Mouse (Mus musculus): ENCODE measurements around the gene Rho. TPM values are rescaled to one million over a fixed set of nuclear protein-coding genes. Genes with fewer than 3 reads are reported as not detected.

Gene Rho
- polyA plus RNA-seq, 1 experiment from 2014 or later, result 1.1 TPM

DNA sequence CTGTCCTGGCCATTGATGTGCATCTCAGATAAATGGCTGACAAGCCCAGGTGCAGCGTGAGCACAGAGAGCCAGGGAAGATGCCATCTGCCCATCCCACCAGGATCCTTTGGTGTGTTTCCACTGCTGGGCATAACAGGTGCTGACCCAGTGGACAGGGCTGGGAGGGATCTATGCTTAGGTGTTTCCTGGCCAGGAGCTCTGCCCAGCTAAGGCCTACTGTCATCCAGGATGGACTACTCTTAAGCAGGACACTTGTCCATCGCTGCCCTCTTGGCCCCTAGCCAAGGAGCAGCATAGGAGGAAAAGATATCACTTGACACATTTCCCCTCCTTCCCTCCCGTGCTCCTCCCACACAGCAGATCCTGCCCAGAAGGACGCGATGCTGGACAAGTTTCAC is 14.9 kb upstream of the Rho start:
- Histone ChIP-seq H3K27ac (no peak overlapping the region), H3K36me3 (peaks cover 7% of the 10 kb centered on the region), H3K4me3 (no peak overlapping the region), H3K4me2 (replicated peaks) (no peak overlapping the region), H3K9me3 (no peaks in the 10 kb centered on the region), H3K27me3 (replicated peaks) (no peaks in the 10 kb centered on the region), H3K9ac (no peak overlapping the region), H3K4me1 (0 out of 2 replicates have a peak, but pooled peaks cover 4% of the 10 kb centered on the region)
- ATAC-seq (ENCODE audit: low FRiP score, low read depth), result no peak
- WGBS, result 90% methylated on average over 5 of the region's 5 CpGs

DNA sequence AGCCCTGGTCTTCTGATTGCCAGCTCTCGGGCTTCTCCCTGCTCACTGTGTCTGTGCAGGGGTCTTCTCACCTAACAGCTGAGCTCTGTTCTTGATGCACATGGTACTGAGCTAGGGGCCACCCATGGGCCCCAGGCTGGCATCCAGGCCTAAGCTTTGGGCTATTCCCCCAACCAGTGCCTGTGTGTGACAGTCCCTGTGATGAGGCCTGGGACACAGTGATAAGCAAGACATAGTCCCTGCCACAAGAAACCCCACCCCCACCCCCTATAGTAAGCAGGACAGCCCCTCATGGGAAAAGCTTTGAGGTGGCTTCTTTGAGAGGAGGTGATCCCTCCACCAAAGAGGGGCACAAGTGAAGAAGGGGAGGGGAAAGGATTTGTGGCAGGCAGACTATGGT is 12.9 kb upstream of the Rho start:
- no peak overlapping the region for H3K4me2 ChIP-seq (replicated peaks)
- no peak overlapping the region for H3K4me3 ChIP-seq
- H3K4me1 ChIP-seq, result 0 out of 2 replicates have a peak, but pooled peaks cover 4% of the 10 kb centered on the region
- no peak overlapping the region for H3K9ac ChIP-seq
- 83% methylated on average over 1 of the region's 1 CpGs for WGBS
- H3K27ac ChIP-seq, result no peak overlapping the region
- H3K9me3 ChIP-seq, result no peaks in the 10 kb centered on the region
- H3K36me3 ChIP-seq, result peaks cover 7% of the 10 kb centered on the region
- no peak for ATAC-seq (ENCODE audit: low FRiP score, low read depth)
- H3K27me3 ChIP-seq (replicated peaks), result no peaks in the 10 kb centered on the region

DNA sequence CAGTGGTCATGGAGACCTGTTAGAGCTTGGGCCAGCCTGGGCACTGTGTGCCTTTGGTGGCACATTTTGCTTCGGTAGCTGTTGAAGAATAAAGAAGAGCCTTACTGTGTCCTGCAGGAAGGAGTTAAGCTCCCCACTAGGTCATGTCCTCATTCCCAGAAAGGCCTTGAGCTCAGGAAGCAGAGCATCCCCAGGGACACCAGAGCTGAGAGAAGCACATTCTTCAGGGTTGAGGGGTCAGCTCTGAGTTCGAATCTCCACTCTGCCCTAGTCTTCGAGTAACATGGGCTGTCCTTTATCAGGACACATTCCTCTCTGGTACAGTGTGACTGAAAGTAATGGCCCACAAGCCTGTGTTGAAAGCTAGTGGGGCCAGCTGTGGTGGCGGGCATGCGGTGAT is 11.7 kb upstream of the Rho start:
- Histone ChIP-seq H3K4me2 (replicated peaks) (no peak overlapping the region), H3K9me3 (no peaks in the 10 kb centered on the region), H3K9ac (no peak overlapping the region), H3K4me3 (no peak overlapping the region), H3K4me1 (0 out of 2 replicates have a peak, but pooled peaks cover 4% of the 10 kb centered on the region), H3K27ac (no peak overlapping the region), H3K27me3 (replicated peaks) (no peaks in the 10 kb centered on the region), H3K36me3 (peaks cover 7% of the 10 kb centered on the region)
- ATAC-seq (ENCODE audit: low FRiP score, low read depth), result no peak
- 94% methylated on average over 5 of the region's 5 CpGs for WGBS

DNA sequence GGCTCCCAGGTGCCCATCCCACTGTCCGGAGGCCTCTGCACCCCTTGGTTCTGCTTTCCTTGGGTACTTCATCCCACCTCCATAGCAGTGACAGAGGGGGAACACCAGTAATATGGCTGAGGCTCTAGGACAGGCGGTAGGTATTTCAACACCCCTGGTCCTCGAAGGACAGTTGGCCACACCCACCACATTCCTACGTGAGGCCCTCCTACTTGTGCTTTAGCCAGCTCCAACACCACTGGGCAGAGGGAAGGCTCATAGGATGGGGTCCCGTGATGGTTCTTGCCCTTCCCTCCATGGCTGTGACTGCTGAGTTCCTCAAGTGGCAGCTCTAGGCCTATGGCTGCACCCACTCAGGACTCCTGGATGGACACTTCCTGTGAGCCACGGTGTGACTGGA is 6.7 kb upstream of the Rho start:
- Histone ChIP-seq H3K27ac (no peak overlapping the region), H3K9me3 (no peaks in the 10 kb centered on the region), H3K36me3 (no peaks in the 10 kb centered on the region), H3K4me3 (no peak overlapping the region), H3K27me3 (replicated peaks) (no peaks in the 10 kb centered on the region), H3K9ac (no peak overlapping the region), H3K4me1 (peaks cover 10% of the 10 kb centered on the region; the same call in 1 of the 2 replicates), H3K4me2 (replicated peaks) (no peak overlapping the region)
- 47% methylated on average over 6 of the region's 6 CpGs for WGBS
- no peak for ATAC-seq (ENCODE audit: low FRiP score, low read depth)

DNA sequence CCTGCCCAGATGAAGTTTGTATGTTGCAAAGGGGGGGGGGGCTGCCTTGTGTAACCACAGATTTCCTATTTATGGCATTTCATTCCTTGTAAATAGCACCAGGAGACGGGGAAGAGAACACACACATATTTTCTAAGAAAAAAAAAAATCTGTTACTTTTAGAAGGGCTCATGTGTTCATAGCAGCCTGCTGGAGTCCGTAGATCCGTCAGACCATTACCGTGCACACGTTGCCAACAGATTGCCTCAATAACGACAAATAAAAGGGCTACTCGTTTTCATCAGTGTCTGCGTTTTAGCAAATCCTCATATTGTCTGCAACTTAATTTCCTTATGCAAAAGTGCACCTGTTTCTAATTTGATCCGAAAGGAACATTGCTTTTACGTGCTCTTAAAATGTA is 5.1 kb upstream of the Rho start:
- H3K27ac ChIP-seq, result no peak overlapping the region
- no peak for ATAC-seq (ENCODE audit: low FRiP score, low read depth)
- no peak overlapping the region for H3K4me3 ChIP-seq
- H3K4me2 ChIP-seq (replicated peaks), result no peak overlapping the region
- H3K27me3 ChIP-seq (replicated peaks), result no peaks in the 10 kb centered on the region
- no peaks in the 10 kb centered on the region for H3K36me3 ChIP-seq
- WGBS, result 77% methylated on average over 10 of the region's 10 CpGs
- H3K9me3 ChIP-seq, result no peaks in the 10 kb centered on the region
- H3K4me1 ChIP-seq, result peaks cover 13% of the 10 kb centered on the region; the same call in 1 of the 2 replicates
- no peak overlapping the region for H3K9ac ChIP-seq

DNA sequence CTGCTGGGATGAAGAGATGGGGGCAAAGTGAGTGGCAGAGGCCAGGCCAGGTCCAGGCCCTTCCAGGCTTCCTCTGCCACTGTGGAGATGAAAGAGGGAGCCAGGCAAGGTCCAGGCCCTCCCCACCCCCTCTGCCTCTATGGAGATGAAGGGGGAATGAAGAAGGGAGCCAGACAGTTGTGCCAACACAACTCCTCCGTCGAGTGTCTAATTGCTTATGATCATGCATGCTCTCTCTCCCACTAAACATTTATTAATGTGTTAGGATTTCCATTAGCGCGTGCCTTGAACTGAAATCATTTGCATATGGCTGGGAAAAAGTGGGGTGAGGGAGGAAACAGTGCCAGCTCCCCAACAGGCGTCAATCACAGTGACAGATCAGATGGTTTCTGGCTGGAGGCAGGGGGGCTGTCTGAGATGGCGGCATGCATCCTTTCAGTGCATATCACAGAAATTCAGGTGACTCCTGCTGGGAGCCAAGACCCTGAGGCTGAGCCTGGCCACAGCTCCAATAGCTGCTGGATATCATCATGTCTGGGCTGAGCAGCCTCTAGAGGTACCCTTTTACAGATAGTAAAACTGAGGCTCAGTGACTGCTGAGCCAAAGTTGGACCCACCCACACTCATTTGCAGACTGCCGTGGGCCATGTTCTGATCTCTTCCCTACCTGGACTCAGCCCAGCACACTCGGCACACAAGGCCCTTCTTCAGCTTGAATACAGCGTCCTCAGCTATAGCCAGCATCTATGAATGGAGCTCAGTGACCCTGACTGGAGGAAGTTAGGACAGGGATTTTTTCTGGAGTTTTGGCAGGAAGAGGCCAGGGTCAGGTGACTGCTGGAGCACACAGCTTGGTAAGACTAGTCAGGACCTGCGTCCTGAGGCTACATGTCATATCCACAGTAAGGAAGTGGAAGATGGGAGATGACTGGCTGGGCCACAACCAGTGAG is 4.0 kb upstream of the Rho start:
- no peak overlapping the region for H3K9ac ChIP-seq
- no peaks in the 10 kb centered on the region for H3K36me3 ChIP-seq
- H3K4me1 ChIP-seq, result peaks cover 13% of the 10 kb centered on the region; the same call in 1 of the 2 replicates
- H3K9me3 ChIP-seq, result no peaks in the 10 kb centered on the region
- H3K4me2 ChIP-seq (replicated peaks), result no peak overlapping the region
- H3K27ac ChIP-seq, result no peak overlapping the region
- 80% methylated on average over 10 of the region's 10 CpGs for WGBS
- H3K27me3 ChIP-seq (replicated peaks), result no peaks in the 10 kb centered on the region
- peak; percentile 37; the same call in 1 of the 2 replicates for ATAC-seq (ENCODE audit: low FRiP score, low read depth)
- H3K4me3 ChIP-seq, result no peak overlapping the region

DNA sequence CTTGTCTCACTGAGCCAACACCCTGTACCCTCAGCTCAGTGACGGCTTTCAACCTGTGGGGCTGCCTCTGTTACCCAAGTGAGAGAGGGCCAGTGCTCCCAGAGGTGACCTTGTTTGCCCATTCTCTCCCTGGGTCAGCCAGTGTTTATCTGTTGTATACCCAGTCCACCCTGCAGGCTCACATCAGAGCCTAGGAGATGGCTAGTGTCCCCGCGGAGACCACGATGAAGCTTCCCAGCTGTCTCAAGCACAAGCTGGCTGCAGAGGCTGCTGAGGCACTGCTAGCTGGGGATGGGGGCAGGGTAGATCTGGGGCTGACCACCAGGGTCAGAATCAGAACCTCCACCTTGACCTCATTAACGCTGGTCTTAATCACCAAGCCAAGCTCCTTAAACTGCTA is 1.5 kb upstream of the Rho start:
- Histone ChIP-seq H3K27ac (no peak overlapping the region), H3K36me3 (no peaks in the 10 kb centered on the region), H3K9me3 (no peaks in the 10 kb centered on the region), H3K4me2 (replicated peaks) (no peak overlapping the region), H3K4me1 (peaks cover 13% of the 10 kb centered on the region; the same call in 1 of the 2 replicates), H3K27me3 (replicated peaks) (no peaks in the 10 kb centered on the region), H3K9ac (no peak overlapping the region), H3K4me3 (no peak overlapping the region)
- ATAC-seq (ENCODE audit: low FRiP score, low read depth), result no peak
- 74% methylated on average over 5 of the region's 5 CpGs for WGBS

DNA sequence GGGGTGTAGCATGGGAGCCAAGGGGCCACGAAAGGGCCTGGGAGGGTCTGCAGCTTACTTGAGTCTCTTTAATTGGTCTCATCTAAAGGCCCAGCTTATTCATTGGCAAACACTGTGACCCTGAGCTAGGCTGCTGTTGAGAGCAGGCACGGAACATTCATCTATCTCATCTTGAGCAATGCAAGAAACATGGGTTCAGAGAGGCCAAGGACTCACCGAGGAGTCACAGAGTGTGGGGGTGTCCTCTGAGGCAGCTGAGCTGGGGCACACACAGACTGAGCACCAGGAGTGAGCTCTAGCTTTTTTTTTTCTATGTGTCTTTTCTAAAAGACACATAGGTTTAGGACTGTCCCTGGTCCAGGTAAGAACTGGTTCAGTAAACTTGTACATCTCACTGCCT is 843 bp downstream of the Rho start:
- no peaks in the 10 kb centered on the region for H3K27me3 ChIP-seq (replicated peaks)
- no peak overlapping the region for H3K27ac ChIP-seq
- H3K4me3 ChIP-seq, result no peak overlapping the region
- WGBS, result 89% methylated on average over 3 of the region's 3 CpGs
- H3K4me2 ChIP-seq (replicated peaks), result no peak overlapping the region
- H3K9ac ChIP-seq, result no peak overlapping the region
- H3K36me3 ChIP-seq, result no peaks in the 10 kb centered on the region
- H3K9me3 ChIP-seq, result no peaks in the 10 kb centered on the region
- ATAC-seq (ENCODE audit: low FRiP score, low read depth), result no peak
- H3K4me1 ChIP-seq, result peaks cover 6% of the 10 kb centered on the region; the same call in 1 of the 2 replicates

DNA sequence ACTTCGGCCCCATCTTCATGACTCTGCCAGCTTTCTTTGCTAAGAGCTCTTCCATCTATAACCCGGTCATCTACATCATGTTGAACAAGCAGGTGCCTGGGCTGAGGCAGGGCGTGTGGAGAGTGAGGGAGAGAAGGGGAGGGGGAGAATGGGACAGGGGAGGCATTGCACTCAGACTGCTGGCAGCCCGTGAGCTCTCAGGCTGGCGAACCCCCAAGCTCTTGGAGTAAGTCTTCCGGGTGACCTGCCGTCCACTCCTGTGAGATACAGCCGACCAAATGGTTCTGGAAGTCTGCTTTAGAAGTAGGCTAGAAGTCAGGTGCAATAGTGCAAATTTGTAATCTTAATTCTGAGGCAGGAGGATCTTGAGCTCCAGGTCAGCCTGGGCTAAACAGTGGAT is 4.0 kb downstream of the Rho start:
- H3K4me1 ChIP-seq, result peaks cover 3% of the 10 kb centered on the region; the same call in 1 of the 2 replicates
- no peaks in the 10 kb centered on the region for H3K36me3 ChIP-seq
- WGBS, result 86% methylated on average over 8 of the region's 8 CpGs
- no peak overlapping the region for H3K4me2 ChIP-seq (replicated peaks)
- ATAC-seq (ENCODE audit: low FRiP score, low read depth), result no peak
- H3K9me3 ChIP-seq, result 0 out of 2 replicates have a peak, but pooled peaks cover 6% of the 10 kb centered on the region
- no peak overlapping the region for H3K27ac ChIP-seq
- no peak overlapping the region for H3K4me3 ChIP-seq
- no peak overlapping the region for H3K9ac ChIP-seq
- H3K27me3 ChIP-seq (replicated peaks), result no peaks in the 10 kb centered on the region

DNA sequence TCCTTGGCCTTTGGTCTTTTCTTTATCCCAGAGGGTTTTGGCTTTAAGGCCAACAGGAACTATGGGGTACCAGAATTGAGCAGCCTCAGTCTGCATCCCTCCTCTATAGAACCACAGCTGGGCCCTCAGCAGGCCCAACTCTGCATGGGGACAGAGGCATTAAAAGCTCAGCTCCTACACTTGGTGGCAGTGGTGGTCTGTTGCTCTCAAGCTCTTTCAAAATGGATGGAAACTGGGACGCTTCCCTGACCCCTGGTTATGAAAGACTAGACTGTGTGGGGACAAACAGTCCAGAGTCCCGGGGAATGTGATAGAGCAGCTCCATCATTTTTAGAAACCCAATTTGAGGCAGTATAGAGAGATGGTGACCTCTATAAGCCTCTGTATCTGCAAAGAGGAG is 6.5 kb downstream of the Rho start:
- H3K27me3 ChIP-seq (replicated peaks), result no peaks in the 10 kb centered on the region
- no peak for ATAC-seq (ENCODE audit: low FRiP score, low read depth)
- 94% methylated on average over 2 of the region's 2 CpGs for WGBS

DNA sequence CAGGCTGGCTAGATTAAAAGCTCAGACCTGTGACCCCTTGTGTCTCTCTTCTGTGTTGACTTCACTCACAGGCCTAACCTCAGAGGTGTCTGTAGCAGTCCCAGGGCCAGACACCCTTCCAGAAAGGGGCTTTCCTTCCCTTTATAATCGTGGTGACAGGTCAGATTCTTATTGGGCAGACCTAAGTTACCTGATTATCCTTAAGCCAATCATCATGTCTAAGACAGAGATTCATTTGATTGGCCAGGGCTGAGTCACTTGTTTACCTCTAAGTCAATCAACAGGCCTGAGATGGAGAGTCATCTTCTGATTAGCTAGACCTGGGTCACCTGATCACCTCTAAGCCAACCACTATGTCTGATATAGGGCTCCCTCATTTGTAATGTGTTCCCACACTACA is 7.2 kb downstream of the Rho start:
- no peaks in the 10 kb centered on the region; the same call in 1 of the 2 replicates for H3K4me1 ChIP-seq
- ATAC-seq (ENCODE audit: low FRiP score, low read depth), result no peak
- no peak overlapping the region for H3K27ac ChIP-seq
- no peak overlapping the region for H3K4me3 ChIP-seq
- H3K9me3 ChIP-seq, result 0 out of 2 replicates have a peak, but pooled peaks cover 6% of the 10 kb centered on the region
- 75% methylated on average over 1 of the region's 1 CpGs for WGBS
- H3K36me3 ChIP-seq, result no peaks in the 10 kb centered on the region
- H3K27me3 ChIP-seq (replicated peaks), result no peaks in the 10 kb centered on the region
- no peak overlapping the region for H3K9ac ChIP-seq
- H3K4me2 ChIP-seq (replicated peaks), result no peak overlapping the region

More for the DNA sequence above, 6.5 kb downstream of the Rho start:
- H3K9me3 ChIP-seq, result 0 out of 2 replicates have a peak, but pooled peaks cover 6% of the 10 kb centered on the region
- H3K4me3 ChIP-seq, result no peak overlapping the region
- no peak overlapping the region for H3K27ac ChIP-seq
- no peaks in the 10 kb centered on the region for H3K36me3 ChIP-seq
- no peak overlapping the region for H3K9ac ChIP-seq
- H3K4me1 ChIP-seq, result no peaks in the 10 kb centered on the region; the same call in 1 of the 2 replicates
- H3K4me2 ChIP-seq (replicated peaks), result no peak overlapping the region

DNA sequence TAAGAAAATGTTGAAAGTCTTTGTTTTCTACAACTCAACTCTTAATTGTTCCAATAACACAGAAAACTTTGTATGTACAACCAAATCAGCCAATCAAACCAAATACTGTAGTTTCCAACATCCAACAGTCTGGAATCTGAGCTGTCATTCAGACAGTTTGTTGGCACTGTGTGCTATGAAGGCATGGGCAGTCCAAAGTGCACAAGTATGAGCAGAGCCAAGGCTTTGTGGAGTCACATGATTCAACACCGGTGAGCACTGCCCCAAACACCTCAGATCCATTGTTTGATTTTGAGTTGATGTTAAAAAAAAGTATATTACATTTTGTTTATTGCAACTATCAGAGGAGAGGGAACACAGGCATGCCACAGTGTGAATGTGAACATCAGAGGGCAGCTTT is 9.1 kb downstream of the Rho start:
- Histone ChIP-seq H3K27ac (no peak overlapping the region), H3K4me1 (no peaks in the 10 kb centered on the region; the same call in 1 of the 2 replicates), H3K9ac (no peak overlapping the region), H3K4me2 (replicated peaks) (no peak overlapping the region), H3K9me3 (0 out of 2 replicates have a peak, but pooled peaks cover 6% of the 10 kb centered on the region), H3K4me3 (no peak overlapping the region), H3K27me3 (replicated peaks) (no peaks in the 10 kb centered on the region), H3K36me3 (no peaks in the 10 kb centered on the region)
- WGBS, result 97% methylated on average over 1 of the region's 1 CpGs
- ATAC-seq (ENCODE audit: low FRiP score, low read depth), result no peak

All from neural tube, embryonic 12.5 days (tissue).